12 mouse cellular contexts compared by ENCODE assay signal in the genomic region with DNA sequence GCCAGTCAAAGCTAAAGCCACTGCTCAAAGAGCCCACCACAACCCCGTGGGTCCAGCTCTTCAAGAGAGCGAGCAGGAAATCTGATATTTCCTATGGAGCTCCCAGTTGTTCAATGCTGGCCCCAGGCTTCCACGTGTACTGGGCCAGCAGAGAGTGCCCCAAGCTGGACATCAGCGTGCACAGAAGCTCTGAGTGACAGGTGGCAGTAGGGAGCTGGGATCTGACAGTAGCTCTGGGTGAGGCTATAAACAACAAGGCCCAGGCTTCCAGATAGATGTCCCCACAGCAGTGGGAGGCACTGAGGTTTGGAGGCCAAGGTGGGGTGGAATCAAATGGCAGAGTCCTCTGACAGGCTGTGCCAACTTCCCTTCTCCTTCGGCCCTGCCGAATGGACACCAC.
DNase-seq lines count a peak whose midpoint lies in the region; ATAC-seq and TF ChIP-seq lines count a peak whose summit lies in the region.
"Had no signal": no experiment of that assay in that cellular context is flagged by ENCODE, and none has a peak within 500 bp of the region (broad histone marks: within the 10 kb centered on the region; RNA-seq: fewer than 3 reads in every experiment).

No protein-coding gene starts in this region.

- ATAC-seq in liver, embryonic 12.5 days, result no peak
- ATAC-seq in forebrain, embryonic 11.5 days (replicated peaks; ENCODE audit: low FRiP score), result no peak

- H3K9ac ChIP-seq in heart, adult 2 months (ENCODE audit: low read depth, low read length), result no peak overlapping the region
- no peak overlapping the region for H3K9ac ChIP-seq in liver, adult 2 months (ENCODE audit: low read depth, low read length)
- no peak overlapping the region for H3K9ac ChIP-seq in liver, embryonic 12.5 days
- H3K9ac ChIP-seq in forebrain, embryonic 11.5 days (ENCODE audit: low read length), result no peak overlapping the region
- H3K9ac ChIP-seq: hindbrain, embryonic 15.5 days had no signal

- no peaks in the 10 kb centered on the region for H3K27me3 ChIP-seq in heart, adult 2 months (ENCODE audit: control insufficient read depth, insufficient read depth, low read length)
- no peaks in the 10 kb centered on the region for H3K27me3 ChIP-seq in liver, adult 2 months (ENCODE audit: control insufficient read depth, insufficient read depth, low read length)
- no peaks in the 10 kb centered on the region for H3K27me3 ChIP-seq in liver, embryonic 12.5 days (replicated peaks)
- no peaks in the 10 kb centered on the region for H3K27me3 ChIP-seq in forebrain, embryonic 11.5 days (ENCODE audit: control insufficient read depth, insufficient read depth, low read length)
- H3K27me3 ChIP-seq: hindbrain, embryonic 15.5 days had no signal

- H3K9me3 ChIP-seq in liver, embryonic 12.5 days (replicated peaks), result no peaks in the 10 kb centered on the region
- H3K9me3 ChIP-seq in forebrain, embryonic 11.5 days (ENCODE audit: control insufficient read depth, low read length), result no peaks in the 10 kb centered on the region
- H3K9me3 ChIP-seq: hindbrain, embryonic 15.5 days had no signal

- no peak overlapping the region for H3K4me2 ChIP-seq in liver, embryonic 12.5 days
- H3K4me2 ChIP-seq in forebrain, embryonic 11.5 days (ENCODE audit: low read depth, low read length, severe bottlenecking), result no peak overlapping the region
- H3K4me2 ChIP-seq: hindbrain, embryonic 15.5 days had no signal

- intact Hi-C loops in heart, adult 2 months (cut with DNase I), result loop anchor here (5.0 to 10.0 kb wide), 2 partner anchors 59 to 106 kb away; partner anchors contain the start of gene Prex1
- intact Hi-C loops in heart, postnatal 36 days (cut with DNase I), result loop anchor here (2.0 kb wide), 1 partner anchor 107 kb away; the partner anchor contains the start of gene Prex1

- no peaks in the 10 kb centered on the region for H3K36me3 ChIP-seq in heart, adult 2 months (ENCODE audit: control insufficient read depth, insufficient read depth, low read length)
- H3K36me3 ChIP-seq in liver, adult 2 months (ENCODE audit: control insufficient read depth, insufficient read depth, low read length), result no peaks in the 10 kb centered on the region
- H3K36me3 ChIP-seq in liver, embryonic 12.5 days, result peaks cover 33% of the 10 kb centered on the region
- no peaks in the 10 kb centered on the region for H3K36me3 ChIP-seq in forebrain, embryonic 11.5 days (ENCODE audit: control insufficient read depth, insufficient read depth, low read length)
- H3K36me3 ChIP-seq: hindbrain, embryonic 15.5 days had no signal

- H3K4me3 ChIP-seq in heart, adult 2 months, result no peak overlapping the region
- H3K4me3 ChIP-seq in liver, adult 2 months (ENCODE audit: insufficient read depth, low read depth, low read length), result no peak overlapping the region
- no peak overlapping the region for H3K4me3 ChIP-seq in liver, embryonic 12.5 days
- H3K4me3 ChIP-seq in forebrain, embryonic 11.5 days (ENCODE audit: low read depth, low read length), result no peak overlapping the region
- H3K4me3 ChIP-seq: hindbrain, embryonic 15.5 days had no signal

- H3K79me2 ChIP-seq in heart, adult 2 months (replicated peaks; ENCODE audit: control insufficient read depth, insufficient read depth, low read length), result no peaks in the 10 kb centered on the region
- H3K79me2 ChIP-seq in liver, adult 2 months (ENCODE audit: control insufficient read depth, insufficient read depth, low read length), result no peaks in the 10 kb centered on the region

- no peak for TF ChIP-seq EP300 in heart, adult 2 months (IDR thresholded peaks at IDR 0.05; ENCODE audit: insufficient read depth, low read depth, low read length)

- 40% methylated on average over 6 of the region's 6 CpGs for WGBS in heart, adult 2 months
- WGBS in liver, adult 2 months, result 59% methylated on average over 6 of the region's 6 CpGs
- 53% methylated on average over 6 of the region's 6 CpGs for WGBS in liver, embryonic 12.5 days (ENCODE audit: insufficient replicate concordance)
- WGBS in forebrain, embryonic 11.5 days, result 64% methylated on average over 6 of the region's 6 CpGs

- no peak for DNase-seq in heart, adult 2 months
- DNase-seq in heart, postnatal 36 days, result no peak
- no peak for DNase-seq in liver, adult 2 months (ENCODE audit: extremely low read depth, low read depth, low spot score)
- peak; percentile 10 for DNase-seq in adipocyte (ENCODE audit: low spot score)
- DNase-seq in gastrocnemius, adult 8-10 months (ENCODE audit: low spot score in 2 of 2), result peak; percentile 37 to 60
- no peak for DNase-seq in right cerebral cortex, postnatal 36 days (ENCODE audit: low spot score in 2 of 2)
- DNase-seq in forebrain, embryonic 11.5 days (ENCODE audit: low spot score), result no peak
- DNase-seq: B cell, adult 2 months; kidney, postnatal 36 days; thymus, postnatal 36 days had no signal

- H3K27ac ChIP-seq in heart, adult 2 months, result peak overlapping the region; percentile 26; the same call in 1 of the 2 replicates
- no peak overlapping the region for H3K27ac ChIP-seq in liver, adult 2 months (replicated peaks; ENCODE audit: insufficient read depth, low read depth, low read length)
- no peak overlapping the region for H3K27ac ChIP-seq in liver, embryonic 12.5 days
- no peak overlapping the region for H3K27ac ChIP-seq in forebrain, embryonic 11.5 days (ENCODE audit: low read depth, low read length)
- H3K27ac ChIP-seq: hindbrain, embryonic 15.5 days had no signal

- peaks cover 18% of the 10 kb centered on the region for H3K4me1 ChIP-seq in heart, adult 2 months (ENCODE audit: control insufficient read depth, insufficient read depth, low read length)
- no peaks in the 10 kb centered on the region for H3K4me1 ChIP-seq in liver, adult 2 months (ENCODE audit: control insufficient read depth, insufficient read depth, low read length)
- 0 out of 2 replicates have a peak, but pooled peaks cover 4% of the 10 kb centered on the region for H3K4me1 ChIP-seq in liver, embryonic 12.5 days
- H3K4me1 ChIP-seq in forebrain, embryonic 11.5 days (replicated peaks; ENCODE audit: control insufficient read depth, insufficient read depth, low read length), result peaks cover 2% of the 10 kb centered on the region

- TF ChIP-seq CTCF in heart, adult 2 months (IDR thresholded peaks at IDR 0.05), result peak; percentile 28; the same call in 1 of the 2 replicates
- peak; percentile 17; the same call in 1 of the 2 replicates for TF ChIP-seq CTCF in liver, adult 2 months (IDR thresholded peaks at IDR 0.05; ENCODE audit: low read depth, low read length)

- no peak for TF ChIP-seq POLR2A in heart, adult 2 months (IDR thresholded peaks at IDR 0.05; ENCODE audit: insufficient read depth, low read depth, low read length)
- TF ChIP-seq POLR2A in liver, adult 2 months (IDR thresholded peaks at IDR 0.05; ENCODE audit: extremely low read depth, insufficient read depth, low read length), result no peak

Comparison
In these comparisons a context has a peak if more than half of its experiments do, and no peak if none do; other contexts are left out.
1. DNase-seq: peak in adipocyte (single experiment) and gastrocnemius, adult 8-10 months (2 of 2); none in heart, adult 2 months (0 of 2), heart, postnatal 36 days (0 of 2), liver, adult 2 months (single experiment), right cerebral cortex, postnatal 36 days (0 of 2) and forebrain, embryonic 11.5 days (single experiment).